Mouse (Mus musculus) spleen, adult 12 weeks (tissue): ENCODE data around the gene Gdnf.

Source experiments
- DNase-seq: peaks from one replicate; pipeline ENCODE4 v3.0.0; 2022; ENCODE audit warnings: low spot score

Gdnf gene

GRCm38 (mm10) chr15:7862890-7863289 is 52.2 kb downstream of the Gdnf start:
- no peak for DNase-seq

GRCm38 (mm10) chr15:7863328-7863727 is 52.7 kb downstream of the Gdnf start:
- DNase-seq, result no peak

- no peak for DNase-seq
These were observed 54.7 kb downstream of the Gdnf start for GRCm38 (mm10) chr15:7865305-7865704.

- DNase-seq, result no peak
These were observed 61.8 kb downstream of the Gdnf start for GRCm38 (mm10) chr15:7872473-7872872.

- no peak for DNase-seq
These were observed 65.2 kb downstream of the Gdnf start for GRCm38 (mm10) chr15:7875879-7876278.

GRCm38 (mm10) chr15:7877560-7878467 is 67.2 kb downstream of the Gdnf start:
- DNase-seq, result no peak

GRCm38 (mm10) chr15:7878861-7879260 is 68.2 kb downstream of the Gdnf start:
- DNase-seq, result no peak

- no peak for DNase-seq
These were observed 69.3 kb downstream of the Gdnf start for GRCm38 (mm10) chr15:7879956-7880355.

GRCm38 (mm10) chr15:7884181-7884580 is 73.5 kb downstream of the Gdnf start:
- no peak for DNase-seq

DNA sequence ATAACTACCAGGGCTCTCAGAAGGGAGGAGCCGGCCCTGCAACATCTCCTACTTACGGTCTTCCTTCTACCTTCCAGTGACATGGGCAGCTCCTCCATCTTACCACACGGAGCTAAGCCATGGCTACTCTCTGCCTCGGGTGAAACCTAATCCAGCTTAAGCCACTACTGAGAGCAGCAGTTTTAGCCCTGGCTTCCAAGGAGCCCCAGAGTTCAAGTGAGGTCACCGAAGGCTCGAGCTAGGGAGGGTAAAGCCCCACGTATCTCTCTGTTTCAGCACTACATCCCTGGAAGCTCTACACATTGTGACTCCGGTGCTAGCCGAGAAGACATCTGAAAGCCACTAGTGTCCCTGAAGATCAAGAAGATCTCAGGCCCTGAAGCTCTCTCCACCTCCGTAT is 74.5 kb downstream of the Gdnf start:
- no peak for DNase-seq

GRCm38 (mm10) chr15:7886591-7886990 is 75.9 kb downstream of the Gdnf start:
- DNase-seq, result no peak
